Mouse (Mus musculus) cerebellum, postnatal 4 days (tissue): ENCODE measurements around the gene Mri1.

ENCODE experiments used
- DNase-seq, 2 experiments: peaks; one replicate each; pipeline ENCODE4 v3.0.0; 2022; ENCODE audit warnings: low spot score in 2 of 2, mixed read lengths in 1 of 2

Mri1 gene

GRCm38 (mm10) chr8:84256822-84257610 is at the start of gene Mri1:
TSS of gene Mri1 (minus strand) at chr8:84257326.
- DNase-seq: peak; percentile 67 to 81

- no peak for DNase-seq
Observed at GRCm38 (mm10) chr8:84303951-84304350, 46.8 kb upstream of the Mri1 start.

- DNase-seq: no peak
Observed at GRCm38 (mm10) chr8:84297029-84297785, 40.1 kb upstream of the Mri1 start.

GRCm38 (mm10) chr8:84291688-84292087 is 34.6 kb upstream of the Mri1 start:
- peak; percentile 56 to 58 for DNase-seq

- DNase-seq: no peak
Observed at GRCm38 (mm10) chr8:84291086-84291485, 34.0 kb upstream of the Mri1 start.

- DNase-seq: peak in 1 of 2 experiments; percentile 35
Observed at GRCm38 (mm10) chr8:84288892-84289291, 31.8 kb upstream of the Mri1 start.

GRCm38 (mm10) chr8:84285665-84286064 is 28.5 kb upstream of the Mri1 start:
- DNase-seq: peak in 1 of 2 experiments; percentile 43

- DNase-seq: no peak
Observed at GRCm38 (mm10) chr8:84284608-84285063, 27.5 kb upstream of the Mri1 start.

- DNase-seq: no peak
Observed at GRCm38 (mm10) chr8:84280777-84281176, 23.7 kb upstream of the Mri1 start.

GRCm38 (mm10) chr8:84276447-84276846 is 19.3 kb upstream of the Mri1 start:
- DNase-seq: no peak

- no peak for DNase-seq
Observed at GRCm38 (mm10) chr8:84273968-84274367, 16.8 kb upstream of the Mri1 start.

GRCm38 (mm10) chr8:84272302-84272701 is 15.2 kb upstream of the Mri1 start:
- DNase-seq: no peak

GRCm38 (mm10) chr8:84269950-84270773 is 13.0 kb upstream of the Mri1 start, which contains the start of gene Ccdc130:
TSS of gene Ccdc130 (minus strand) at chr8:84270380.
- peak; percentile 98 to 100 for DNase-seq

- DNase-seq: no peak
Observed at GRCm38 (mm10) chr8:84261098-84261497, 4.0 kb upstream of the Mri1 start.

GRCm38 (mm10) chr8:84256458-84256821 is 686 bp downstream of the Mri1 start:
- no peak for DNase-seq

- DNase-seq: no peak
Observed at GRCm38 (mm10) chr8:84255858-84256257, 1.3 kb downstream of the Mri1 start.

GRCm38 (mm10) chr8:84249257-84250170 is 7.6 kb downstream of the Mri1 start, which contains the start of gene D8Ertd738e:
TSS of gene D8Ertd738e (minus strand) at chr8:84249719.
- peak; percentile 49 to 76 for DNase-seq

- peak in 1 of 2 experiments; percentile 49 for DNase-seq
Observed at GRCm38 (mm10) chr8:84241821-84242220, 15.3 kb downstream of the Mri1 start.

- DNase-seq: no peak
Observed at GRCm38 (mm10) chr8:84241167-84241566, 16.0 kb downstream of the Mri1 start.

- no peak for DNase-seq
Observed at GRCm38 (mm10) chr8:84237542-84238229, 19.4 kb downstream of the Mri1 start.
